Mouse (Mus musculus) cerebellum, adult 11-12 months (tissue): ENCODE measurements around the gene Mst1r.
A peak's percentile ranks its signal among the peaks of the same experiment; 100 is the strongest.

ENCODE experiments used
- DNase-seq: peaks from one replicate; pipeline ENCODE4 v3.0.0; 2022

Gene Mst1r

GRCm38 (mm10) chr9:107917895-107918608, 11.4 kb downstream of the Mst1r start:
- no peak for DNase-seq

- no peak for DNase-seq
These were observed 12.2 kb downstream of the Mst1r start for GRCm38 (mm10) chr9:107918884-107919283.

- DNase-seq, result no peak
These were observed 12.8 kb downstream of the Mst1r start for GRCm38 (mm10) chr9:107919441-107919840.

- no peak for DNase-seq
These were observed 16.3 kb downstream of the Mst1r start for GRCm38 (mm10) chr9:107923021-107923420.

GRCm38 (mm10) chr9:107923956-107924355, 17.3 kb downstream of the Mst1r start:
- no peak for DNase-seq

- DNase-seq, result no peak
These were observed 18.6 kb downstream of the Mst1r start for GRCm38 (mm10) chr9:107925251-107925650.

- no peak for DNase-seq
These were observed 20.3 kb downstream of the Mst1r start for GRCm38 (mm10) chr9:107926920-107927420.

GRCm38 (mm10) chr9:107927749-107928148, 21.1 kb downstream of the Mst1r start:
- DNase-seq, result no peak

GRCm38 (mm10) chr9:107928169-107928568, 21.5 kb downstream of the Mst1r start, which contains the start of gene Actl11:
TSS of gene Actl11 (plus strand) at chr9:107928469.
- DNase-seq, result no peak

- DNase-seq, result no peak
These were observed 25.5 kb downstream of the Mst1r start for GRCm38 (mm10) chr9:107932221-107932620.

GRCm38 (mm10) chr9:107934146-107934545, 27.5 kb downstream of the Mst1r start:
- DNase-seq, result no peak

- DNase-seq, result no peak
These were observed 28.7 kb downstream of the Mst1r start, which contains the start of gene Camkv for GRCm38 (mm10) chr9:107935374-107935773. TSS of gene Camkv (plus strand) at chr9:107935674.

- DNase-seq, result no peak
These were observed 29.1 kb downstream of the Mst1r start for GRCm38 (mm10) chr9:107935790-107936214.

GRCm38 (mm10) chr9:107936215-107936822, 29.6 kb downstream of the Mst1r start:
- DNase-seq, result no peak

- DNase-seq, result no peak
These were observed 30.2 kb downstream of the Mst1r start for GRCm38 (mm10) chr9:107936831-107937230.

- peak; percentile 62 for DNase-seq
These were observed 40.8 kb downstream of the Mst1r start for GRCm38 (mm10) chr9:107947241-107948194.

GRCm38 (mm10) chr9:107949184-107949921, 42.7 kb downstream of the Mst1r start:
- DNase-seq, result no peak

GRCm38 (mm10) chr9:107949922-107950235, 43.2 kb downstream of the Mst1r start, which contains the start of gene Traip:
TSS of gene Traip (plus strand) at chr9:107950136.
- DNase-seq, result no peak

- DNase-seq, result peak; percentile 89
These were observed 44.0 kb downstream of the Mst1r start for GRCm38 (mm10) chr9:107950460-107951355.

- DNase-seq, result no peak
These were observed 49.1 kb downstream of the Mst1r start for GRCm38 (mm10) chr9:107955613-107956289.

- no peak for DNase-seq
These were observed 50.5 kb downstream of the Mst1r start for GRCm38 (mm10) chr9:107957141-107957540.
